Mouse (Mus musculus): ENCODE measurements around the gene Ceacam15.
"Not testable (repeated sequence)": the region's sequence is repeated elsewhere in the genome, so short reads cannot be mapped to it uniquely, and the experiment has no call there.

The Ceacam15 gene

GRCm38 (mm10) chr7:16675605-16676004 is at the start of gene Ceacam15:
TSS of gene Ceacam15 (minus strand) at chr7:16675705.
- DNase-seq (ENCODE audit: low read depth, low spot score), result no peak

- not testable (repeated sequence) for DNase-seq (ENCODE audit: low read depth, low spot score)
Measured at GRCm38 (mm10) chr7:16722490-16722889, 47.0 kb upstream of the Ceacam15 start.

- no peak for DNase-seq (ENCODE audit: low read depth, low spot score)
Measured at GRCm38 (mm10) chr7:16721629-16722028, 46.1 kb upstream of the Ceacam15 start, which contains the start of gene Ceacam9. TSS of gene Ceacam9 (plus strand) at chr7:16721929.

GRCm38 (mm10) chr7:16716456-16717152 is 41.1 kb upstream of the Ceacam15 start:
- not testable (repeated sequence) for DNase-seq (ENCODE audit: low read depth, low spot score)

GRCm38 (mm10) chr7:16712633-16713415 is 37.3 kb upstream of the Ceacam15 start:
- no peak for DNase-seq (ENCODE audit: low read depth, low spot score)

GRCm38 (mm10) chr7:16710604-16711003 is 35.1 kb upstream of the Ceacam15 start:
- DNase-seq (ENCODE audit: low read depth, low spot score), result no peak

GRCm38 (mm10) chr7:16708244-16708643 is 32.7 kb upstream of the Ceacam15 start:
- DNase-seq (ENCODE audit: low read depth, low spot score), result no peak

GRCm38 (mm10) chr7:16706385-16706784 is 30.9 kb upstream of the Ceacam15 start:
- DNase-seq (ENCODE audit: low read depth, low spot score), result peak; percentile 88

GRCm38 (mm10) chr7:16700583-16700982 is 25.1 kb upstream of the Ceacam15 start:
- DNase-seq (ENCODE audit: low read depth, low spot score), result no peak

GRCm38 (mm10) chr7:16699042-16699441 is 23.5 kb upstream of the Ceacam15 start:
- DNase-seq (ENCODE audit: low read depth, low spot score), result no peak

- no peak for DNase-seq (ENCODE audit: low read depth, low spot score)
Measured at GRCm38 (mm10) chr7:16695025-16695424, 19.5 kb upstream of the Ceacam15 start.

GRCm38 (mm10) chr7:16689196-16689595 is 13.7 kb upstream of the Ceacam15 start:
- no peak for DNase-seq (ENCODE audit: low read depth, low spot score)

GRCm38 (mm10) chr7:16680194-16680593 is 4.7 kb upstream of the Ceacam15 start:
- DNase-seq (ENCODE audit: low read depth, low spot score), result not testable (repeated sequence)

GRCm38 (mm10) chr7:16674699-16675098 is 806 bp downstream of the Ceacam15 start:
- not testable (repeated sequence) for DNase-seq (ENCODE audit: low read depth, low spot score)

- no peak for DNase-seq (ENCODE audit: low read depth, low spot score)
Measured at GRCm38 (mm10) chr7:16673823-16674222, 1.7 kb downstream of the Ceacam15 start.

GRCm38 (mm10) chr7:16668331-16668930 is 7.1 kb downstream of the Ceacam15 start:
- DNase-seq (ENCODE audit: low read depth, low spot score), result not testable (repeated sequence)

GRCm38 (mm10) chr7:16644260-16644659 is 31.2 kb downstream of the Ceacam15 start:
- no peak for DNase-seq (ENCODE audit: low read depth, low spot score)

- not testable (repeated sequence) for DNase-seq (ENCODE audit: low read depth, low spot score)
Measured at GRCm38 (mm10) chr7:16643106-16643505, 32.4 kb downstream of the Ceacam15 start.

- DNase-seq (ENCODE audit: low read depth, low spot score), result no peak
Measured at GRCm38 (mm10) chr7:16639028-16639427, 36.5 kb downstream of the Ceacam15 start.

GRCm38 (mm10) chr7:16635116-16635515 is 40.4 kb downstream of the Ceacam15 start:
- no peak for DNase-seq (ENCODE audit: low read depth, low spot score)

- DNase-seq (ENCODE audit: low read depth, low spot score), result not testable (repeated sequence)
Measured at GRCm38 (mm10) chr7:16633913-16634312, 41.6 kb downstream of the Ceacam15 start.

GRCm38 (mm10) chr7:16631932-16632331 is 43.6 kb downstream of the Ceacam15 start:
- no peak for DNase-seq (ENCODE audit: low read depth, low spot score)

All from telencephalon, adult 2 months (tissue).